9 mouse cellular contexts compared by ENCODE assay signal in genomic region chr2:27818656-27819055, GRCm38 (mm10).
DNase-seq lines count a peak whose midpoint lies in the region; ATAC-seq lines count a peak whose summit lies in the region.
"Had no signal": no experiment of that assay in that cellular context is flagged by ENCODE, and none has a peak within 500 bp of the region (broad histone marks: within the 10 kb centered on the region; RNA-seq: fewer than 3 reads in every experiment).

No protein-coding gene starts in this region.

- no peaks in the 10 kb centered on the region for H3K27me3 ChIP-seq in kidney, embryonic 15.5 days
- H3K27me3 ChIP-seq in forebrain, embryonic 11.5 days (ENCODE audit: control insufficient read depth, insufficient read depth, low read length) = no peaks in the 10 kb centered on the region

- peaks cover 12% of the 10 kb centered on the region for H3K4me1 ChIP-seq in kidney, embryonic 15.5 days
- no peaks in the 10 kb centered on the region for H3K4me1 ChIP-seq in forebrain, embryonic 11.5 days (replicated peaks; ENCODE audit: control insufficient read depth, insufficient read depth, low read length)

- no peak overlapping the region for H3K4me3 ChIP-seq in kidney, embryonic 15.5 days (replicated peaks)
- H3K4me3 ChIP-seq in forebrain, embryonic 11.5 days (ENCODE audit: low read depth, low read length) = no peak overlapping the region

- 32% methylated on average over 4 of the region's 4 CpGs for WGBS in kidney, embryonic 15.5 days
- 60% methylated on average over 4 of the region's 4 CpGs for WGBS in forebrain, embryonic 11.5 days

- no peaks in the 10 kb centered on the region for H3K36me3 ChIP-seq in kidney, embryonic 15.5 days
- no peaks in the 10 kb centered on the region for H3K36me3 ChIP-seq in forebrain, embryonic 11.5 days (ENCODE audit: control insufficient read depth, insufficient read depth, low read length)

- no peak overlapping the region for H3K9ac ChIP-seq in kidney, embryonic 15.5 days
- no peak overlapping the region for H3K9ac ChIP-seq in forebrain, embryonic 11.5 days (ENCODE audit: low read length)

- peak; percentile 4 for DNase-seq in cerebellum, adult 9-11 months
- no peak for DNase-seq in cerebellum, adult 8-10 months
- peak; percentile 15 for DNase-seq in ovary, adult 18-20 months (ENCODE audit: low spot score)
- no peak for DNase-seq in ovary, postnatal 10 days (ENCODE audit: low spot score)
- peak; percentile 25 for DNase-seq in testis, postnatal 14 days (ENCODE audit: low spot score)
- no peak for DNase-seq in MN1 (ENCODE audit: low spot score)
- DNase-seq in forebrain, embryonic 11.5 days (ENCODE audit: low spot score) = no peak

- H3K4me2 ChIP-seq in kidney, embryonic 15.5 days = no peak overlapping the region
- H3K4me2 ChIP-seq in forebrain, embryonic 11.5 days (ENCODE audit: low read depth, low read length, severe bottlenecking) = no peak overlapping the region

- no peak; the same call in 1 of the 2 replicates for ATAC-seq in kidney, embryonic 15.5 days (replicated peaks; ENCODE audit: low FRiP score)
- ATAC-seq in forebrain, embryonic 11.5 days (replicated peaks; ENCODE audit: low FRiP score) = no peak
- ATAC-seq: CD4-positive, CD25-positive, alpha-beta regulatory T cell, adult 4 months had no signal

- H3K9me3 ChIP-seq in kidney, embryonic 15.5 days (replicated peaks) = no peaks in the 10 kb centered on the region
- H3K9me3 ChIP-seq in forebrain, embryonic 11.5 days (ENCODE audit: control insufficient read depth, low read length) = no peaks in the 10 kb centered on the region

- H3K27ac ChIP-seq in kidney, embryonic 15.5 days = peak overlapping the region; percentile 67
- no peak overlapping the region for H3K27ac ChIP-seq in forebrain, embryonic 11.5 days (ENCODE audit: low read depth, low read length)

Comparison
In these comparisons a context has a peak if more than half of its experiments do, and no peak if none do; other contexts are left out.
1. DNase-seq: peak in cerebellum, adult 9-11 months (single experiment), ovary, adult 18-20 months (single experiment) and testis, postnatal 14 days (single experiment); none in cerebellum, adult 8-10 months (single experiment), ovary, postnatal 10 days (single experiment), MN1 (single experiment) and forebrain, embryonic 11.5 days (single experiment).